Mouse (Mus musculus): ENCODE measurements around the gene Uck1.

Uck1 gene

DNA sequence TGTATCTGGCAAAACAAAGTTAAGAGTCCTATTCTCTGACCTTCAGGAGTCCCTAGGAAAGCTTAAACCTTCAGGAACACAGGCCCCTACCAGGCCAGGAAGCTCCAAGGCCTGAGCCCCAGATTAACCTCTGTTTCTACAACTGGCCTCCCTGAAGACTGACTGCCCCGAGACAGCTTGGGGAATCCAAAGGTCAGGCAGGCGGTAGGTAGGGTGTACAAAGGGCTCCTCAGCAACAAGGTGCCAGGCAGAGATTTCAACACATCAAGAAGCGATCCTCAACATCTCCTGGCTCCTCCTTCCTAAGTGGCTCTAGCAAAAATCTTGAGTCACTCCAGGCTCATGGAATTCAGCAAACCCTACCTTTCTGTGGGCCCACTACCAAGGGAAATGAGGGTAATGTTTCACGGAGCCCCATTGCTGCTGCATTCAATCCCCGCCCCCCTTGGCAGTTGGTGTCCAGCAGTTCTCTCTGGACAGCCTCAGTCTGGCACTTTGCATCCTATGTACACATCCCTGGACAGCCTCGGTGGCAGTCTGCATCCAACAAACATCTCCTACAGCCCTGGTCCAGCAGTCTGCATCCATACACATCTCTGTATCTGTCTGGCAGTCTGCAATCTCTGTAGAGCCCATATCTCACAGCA lies 949 bp downstream of the Uck1 start:
- no peak for DNase-seq (ENCODE audit: low spot score)

- no peak for DNase-seq (ENCODE audit: low spot score)
Measured at GRCm38 (mm10) chr2:32256273-32256672, 3.7 kb downstream of the Uck1 start.

- DNase-seq (ENCODE audit: low spot score) = no peak
Measured at GRCm38 (mm10) chr2:32254563-32254962, 5.4 kb downstream of the Uck1 start.

DNA sequence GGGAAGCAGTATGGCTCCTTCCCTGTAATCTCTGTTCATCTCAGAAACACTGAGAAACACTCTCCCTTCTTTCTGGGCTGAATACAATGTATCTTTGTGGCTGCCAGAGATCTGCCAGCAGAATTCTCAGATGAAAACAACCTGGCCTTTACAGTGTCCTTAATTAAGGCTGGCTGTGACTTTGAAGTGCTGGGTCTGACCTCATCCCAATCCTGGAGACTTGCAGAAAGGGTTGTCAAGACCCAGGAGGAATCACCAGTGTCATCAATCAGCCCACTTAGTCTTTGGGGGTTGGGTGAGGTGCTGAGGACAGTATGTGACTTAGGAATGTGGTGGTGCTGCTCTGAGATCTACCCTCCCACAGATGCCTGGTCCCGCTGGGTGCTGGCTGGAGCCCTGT lies 6.6 kb downstream of the Uck1 start:
- DNase-seq (ENCODE audit: low spot score) = peak; percentile 65

DNA sequence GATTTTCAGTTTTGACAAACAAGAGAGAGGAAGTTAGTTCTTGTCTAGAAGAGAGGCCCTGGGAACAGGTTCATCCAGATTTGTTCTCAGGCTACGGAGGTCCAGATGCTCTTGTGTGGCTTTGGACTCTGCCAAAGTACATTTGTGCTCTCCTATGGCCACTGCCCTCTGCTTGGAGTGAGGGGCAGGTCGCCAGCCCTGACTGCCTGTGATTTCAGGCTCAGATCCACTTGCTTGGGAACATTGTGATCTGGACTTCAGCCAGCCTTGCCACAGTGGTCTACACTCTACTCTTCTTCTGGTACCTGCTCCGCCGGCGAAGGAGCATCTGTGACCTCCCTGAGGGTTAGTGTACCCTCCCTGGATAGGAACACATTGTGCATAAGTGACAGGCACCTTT lies 7.3 kb downstream of the Uck1 start:
- DNase-seq (ENCODE audit: low spot score) = peak; percentile 76

- peak; percentile 63 for DNase-seq (ENCODE audit: low spot score)
Measured at GRCm38 (mm10) chr2:32251791-32252527, 8.0 kb downstream of the Uck1 start.

GRCm38 (mm10) chr2:32248377-32249361 lies 11.3 kb downstream of the Uck1 start:
- no peak for DNase-seq (ENCODE audit: low spot score)

DNA sequence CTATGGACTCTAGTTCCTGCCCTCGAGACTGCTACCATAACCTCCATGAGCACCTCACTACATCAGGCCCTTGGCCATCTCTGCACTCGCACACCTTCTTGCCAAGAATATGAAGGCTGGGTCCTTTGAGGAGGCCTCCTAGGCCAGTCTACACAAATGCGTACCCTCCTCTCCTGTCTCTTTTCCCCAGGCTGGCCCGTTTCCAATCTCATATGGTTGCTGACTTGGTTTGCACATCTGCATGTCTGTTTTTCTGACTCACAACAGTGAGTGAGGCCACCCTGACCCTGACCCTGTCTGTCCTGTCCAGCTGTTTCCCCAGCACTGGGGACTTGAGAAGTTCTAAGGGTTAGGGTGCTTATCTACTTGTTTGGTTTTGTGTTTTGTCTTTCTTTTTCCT lies 13.2 kb downstream of the Uck1 start:
- DNase-seq (ENCODE audit: low spot score) = no peak

DNA sequence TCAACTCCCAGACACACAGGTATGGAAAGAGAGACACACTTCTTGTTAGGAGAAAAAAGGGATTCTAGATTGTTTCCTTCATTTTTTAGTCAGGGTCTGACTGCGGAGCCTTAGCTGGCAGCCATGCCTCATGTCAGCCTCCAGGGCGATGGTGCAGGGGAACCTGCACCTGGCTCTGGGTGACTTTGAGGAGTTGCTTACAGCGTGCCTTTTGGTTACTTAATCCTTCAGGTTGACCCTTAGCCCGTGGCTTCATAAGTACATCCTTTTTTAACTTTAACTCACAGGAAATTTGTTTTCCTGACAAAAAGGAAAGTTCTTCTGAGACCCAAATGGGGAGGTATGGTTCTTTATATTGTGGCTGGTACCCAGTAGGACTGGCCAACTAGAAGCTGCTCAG lies 17.0 kb downstream of the Uck1 start:
- no peak for DNase-seq (ENCODE audit: low spot score)

DNA sequence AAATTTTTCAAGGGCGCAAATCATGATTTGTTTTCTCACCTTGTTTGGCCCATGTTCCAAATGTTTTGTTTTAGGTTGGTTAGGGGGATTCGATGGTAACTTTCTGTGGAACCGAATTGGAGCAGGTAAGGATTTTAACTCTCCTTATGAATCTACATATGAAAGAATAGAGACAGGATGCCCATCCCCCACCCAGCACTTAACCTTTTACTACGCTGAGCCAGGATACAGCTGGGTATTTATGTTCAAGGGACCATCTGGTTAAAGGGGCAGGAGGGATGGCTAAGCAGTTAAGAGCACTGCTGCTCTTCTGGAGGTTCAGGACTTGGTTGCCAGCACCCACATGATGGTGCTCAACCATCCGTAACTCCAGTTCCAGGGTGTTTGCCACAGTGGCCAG lies 19.4 kb downstream of the Uck1 start:
- no peak for DNase-seq (ENCODE audit: low spot score)

- no peak for DNase-seq (ENCODE audit: low spot score)
Measured at GRCm38 (mm10) chr2:32238708-32239435, 21.1 kb downstream of the Uck1 start.

DNA sequence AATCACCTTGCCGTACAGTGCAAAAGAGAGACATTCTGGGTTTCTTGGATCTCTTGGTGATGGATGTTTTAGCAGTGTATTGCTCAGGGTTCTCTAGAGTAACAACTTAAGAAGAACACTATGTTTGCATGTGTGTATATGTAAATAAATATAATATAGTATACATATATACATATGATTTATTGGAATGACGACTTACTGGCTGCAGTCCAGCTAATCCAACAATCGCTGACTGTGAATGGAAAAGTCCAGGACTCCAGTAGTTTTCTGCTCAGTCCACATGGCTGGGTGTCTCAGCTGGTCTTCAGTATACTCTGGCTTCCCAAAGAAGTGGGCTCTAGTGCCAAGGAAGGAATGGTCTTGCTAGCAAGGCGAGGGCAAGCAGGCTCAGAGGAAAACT lies 22.4 kb downstream of the Uck1 start:
- DNase-seq (ENCODE audit: low spot score) = no peak

- no peak for DNase-seq (ENCODE audit: low spot score)
Measured at GRCm38 (mm10) chr2:32236760-32237487, 23.0 kb downstream of the Uck1 start.

GRCm38 (mm10) chr2:32235886-32236759 lies 23.8 kb downstream of the Uck1 start, which contains the start of gene Pomt1:
Pomt1 (plus strand) TSS chr2:32236590.
- peak; percentile 92 for DNase-seq (ENCODE audit: low spot score)

DNA sequence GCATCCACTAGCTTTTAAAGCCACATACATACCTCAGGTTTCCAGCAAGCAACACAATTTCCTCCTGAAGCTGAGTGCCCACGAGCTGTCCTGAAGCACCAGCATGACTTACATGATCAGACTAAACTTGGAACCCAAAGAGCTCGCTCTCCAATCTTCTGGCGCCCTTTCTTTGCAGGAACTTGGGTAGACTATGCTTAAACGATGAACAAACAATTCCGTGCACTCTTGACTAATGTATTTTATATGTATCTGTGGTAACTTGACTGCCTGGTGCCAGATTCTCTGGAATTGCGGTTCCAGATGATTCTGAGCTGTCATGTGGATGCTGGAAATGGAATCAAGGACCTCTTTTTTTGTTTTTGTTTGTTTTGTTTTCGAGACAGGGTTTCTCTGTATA lies 24.5 kb downstream of the Uck1 start:
- DNase-seq (ENCODE audit: low spot score) = no peak

GRCm38 (mm10) chr2:32222057-32222456 lies 37.9 kb downstream of the Uck1 start:
- DNase-seq (ENCODE audit: low spot score) = no peak

DNA sequence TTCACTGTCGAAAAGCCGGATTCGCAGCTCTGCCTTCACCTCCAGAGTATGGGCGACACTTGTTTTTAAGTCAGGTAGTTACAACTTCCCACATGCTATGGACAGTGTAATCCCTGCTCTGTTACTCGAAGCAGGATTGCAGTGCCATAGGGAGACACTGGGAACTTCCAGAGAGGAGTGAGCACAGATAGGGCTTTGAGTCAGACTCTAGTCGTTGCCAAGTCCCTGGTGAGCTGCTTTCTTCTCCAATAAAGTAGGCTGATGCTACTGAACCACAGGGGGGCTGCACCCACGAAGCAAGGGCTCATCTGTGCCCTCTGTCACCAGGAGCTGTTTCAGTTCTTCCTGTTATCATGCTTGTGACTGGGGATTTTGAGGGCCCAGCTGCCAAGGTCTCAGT lies 38.4 kb downstream of the Uck1 start:
- no peak for DNase-seq (ENCODE audit: low spot score)

- DNase-seq (ENCODE audit: low spot score) = no peak
Measured at GRCm38 (mm10) chr2:32220969-32221368, 39.0 kb downstream of the Uck1 start.

DNA sequence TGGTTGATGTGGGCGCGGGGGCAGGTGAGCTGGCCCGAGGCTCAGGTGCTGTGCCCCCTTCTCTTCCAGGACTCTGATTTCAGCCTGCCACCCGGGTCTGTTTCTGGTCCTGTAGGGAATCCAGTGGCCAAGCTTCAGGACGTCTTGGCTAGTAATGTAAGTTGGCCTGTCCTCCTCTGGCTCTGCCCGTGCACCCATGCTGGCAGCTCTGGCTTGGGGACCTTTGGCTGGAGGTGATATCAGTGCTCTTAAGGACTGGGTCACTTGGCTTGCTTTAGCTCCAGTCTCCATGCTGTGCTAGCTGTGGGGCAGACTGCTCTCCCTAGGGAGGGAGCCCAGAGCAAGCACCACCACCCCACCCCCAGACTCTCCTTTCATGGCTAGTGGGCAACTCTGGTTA lies 39.9 kb downstream of the Uck1 start:
- no peak for DNase-seq (ENCODE audit: low spot score)

GRCm38 (mm10) chr2:32219501-32219900 lies 40.5 kb downstream of the Uck1 start:
- DNase-seq (ENCODE audit: low spot score) = no peak
